In the genomic region with DNA sequence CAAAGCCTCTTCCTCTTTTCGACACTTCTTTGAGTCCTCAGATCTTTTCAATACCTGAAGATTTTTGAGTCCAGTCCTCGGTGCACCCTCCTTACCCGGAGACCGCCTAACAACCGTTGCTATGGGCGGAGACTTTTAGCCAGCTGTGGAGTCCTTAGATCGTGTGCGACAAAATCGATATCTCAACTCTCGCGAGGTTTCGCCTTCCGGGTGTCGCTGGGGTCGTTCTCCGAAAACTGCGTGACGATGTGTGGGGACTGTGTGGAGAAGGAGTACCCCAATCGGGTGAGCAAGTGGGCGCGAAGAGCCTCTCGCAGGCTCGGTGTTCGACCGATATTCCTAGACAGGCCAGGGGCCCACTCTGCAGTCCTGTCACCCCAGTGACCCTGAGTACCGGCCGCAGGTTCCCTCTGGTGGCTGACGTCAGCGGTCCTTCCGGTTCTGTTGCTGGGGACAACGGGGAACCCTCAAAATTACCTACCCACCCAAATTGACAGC, we compare ENCODE assay signal across 7 mouse cellular contexts. TPM values are rescaled to one million over a fixed set of nuclear protein-coding genes. Genes with fewer than 3 reads are reported as not detected.
DNase-seq lines count a peak whose midpoint lies in the region; ATAC-seq lines count a peak whose summit lies in the region.

A gene (plus strand): TSS at position 185 of the 498 bp plus-strand sequence.
A gene (plus strand): TSS at position 236 of the 498 bp plus-strand sequence.

- H3K9me3 ChIP-seq in embryonic facial prominence, embryonic 10.5 days: no peaks in the 10 kb centered on the region
- no peaks in the 10 kb centered on the region for H3K9me3 ChIP-seq in limb, embryonic 10.5 days (replicated peaks)
- H3K9me3 ChIP-seq in midbrain, embryonic 13.5 days: no peaks in the 10 kb centered on the region

- H3K4me2 ChIP-seq in midbrain, embryonic 13.5 days (replicated peaks): peak within 1 kb of the TSS; percentile 65

- WGBS in embryonic facial prominence, embryonic 10.5 days: under 1% methylated on average over 31 of the region's 31 CpGs
- under 1% methylated on average over 31 of the region's 31 CpGs for WGBS in limb, embryonic 10.5 days
- WGBS in midbrain, embryonic 13.5 days: 0% methylated on average over 31 of the region's 31 CpGs

- H3K27me3 ChIP-seq in embryonic facial prominence, embryonic 10.5 days (replicated peaks; ENCODE audit: low read depth, poor library complexity, severe bottlenecking): no peaks in the 10 kb centered on the region
- H3K27me3 ChIP-seq in limb, embryonic 10.5 days (ENCODE audit: low read depth, poor library complexity, severe bottlenecking): no peaks in the 10 kb centered on the region
- no peaks in the 10 kb centered on the region for H3K27me3 ChIP-seq in midbrain, embryonic 13.5 days

- H3K9ac ChIP-seq in midbrain, embryonic 13.5 days (replicated peaks): peak within 1 kb of the TSS; percentile 77

- peak; percentile 92 for DNase-seq in adrenal gland, postnatal 10 days
- DNase-seq in embryonic facial prominence, embryonic 10.5 days (ENCODE audit: low spot score): peak; percentile 92
- peak; percentile 90 for DNase-seq in kidney, adult 11 months
- DNase-seq in limb, embryonic 10.5 days (ENCODE audit: low spot score): peak; percentile 93
- DNase-seq in spleen, adult 12 weeks (ENCODE audit: low spot score): peak; percentile 95

- H3K27ac ChIP-seq in embryonic facial prominence, embryonic 10.5 days (replicated peaks): peak within 1 kb of the TSS; percentile 92
- peak within 1 kb of the TSS; percentile 89 for H3K27ac ChIP-seq in limb, embryonic 10.5 days
- peak within 1 kb of the TSS; percentile 77 for H3K27ac ChIP-seq in midbrain, embryonic 13.5 days

- peaks cover 8% of the 10 kb centered on the region for H3K4me1 ChIP-seq in embryonic facial prominence, embryonic 10.5 days
- peaks cover 10% of the 10 kb centered on the region for H3K4me1 ChIP-seq in limb, embryonic 10.5 days
- peaks cover 13% of the 10 kb centered on the region for H3K4me1 ChIP-seq in midbrain, embryonic 13.5 days (replicated peaks)

- H3K4me3 ChIP-seq in embryonic facial prominence, embryonic 10.5 days: peak within 1 kb of the TSS; percentile 74
- H3K4me3 ChIP-seq in limb, embryonic 10.5 days: peak within 1 kb of the TSS; percentile 79
- H3K4me3 ChIP-seq in midbrain, embryonic 13.5 days (replicated peaks): peak within 1 kb of the TSS; percentile 67

- H3K36me3 ChIP-seq in embryonic facial prominence, embryonic 10.5 days (replicated peaks): no peaks in the 10 kb centered on the region
- H3K36me3 ChIP-seq in limb, embryonic 10.5 days: no peaks in the 10 kb centered on the region
- H3K36me3 ChIP-seq in midbrain, embryonic 13.5 days: no peaks in the 10 kb centered on the region

- peak; percentile 98 for ATAC-seq in granulocyte monocyte progenitor cell, adult 5-6 weeks (replicated peaks; ENCODE audit: poor library complexity, severe bottlenecking)
- peak; percentile 97 for ATAC-seq in midbrain, embryonic 13.5 days

RNA-seq across cellular contexts. Expression of the first gene that starts in this region (rescaled TPM):
- total RNA-seq in adrenal gland, postnatal 10 days (2021): 10 to 100 TPM; 76.2 to 77.6 TPM
- 97.1 and 101 TPM in 2 replicates for polyA plus RNA-seq in embryonic facial prominence, embryonic 10.5 days (2016; fragmentation: Nextera tagmentation; extraction: Ambion mirVana)
- 73.3 and 90.6 TPM in 2 replicates for total RNA-seq in granulocyte monocyte progenitor cell, adult 5-6 weeks (2014; fragmentation: Nextera tagmentation)
- total RNA-seq in granulocyte monocyte progenitor cell, adult 5-6 weeks (2017): 40.6 and 62.0 TPM in 2 replicates
- polyA plus RNA-seq in limb, embryonic 10.5 days (2016; fragmentation: Nextera tagmentation; extraction: Ambion mirVana): 107 and 118 TPM in 2 replicates
- polyA plus RNA-seq in midbrain, embryonic 13.5 days (2015; fragmentation: Nextera tagmentation; extraction: Ambion mirVana): 115 and 125 TPM in 2 replicates

RNA-seq across cellular contexts. Expression of the second gene that starts in this region (rescaled TPM):
- total RNA-seq in adrenal gland, postnatal 10 days (2021): 10 to 100 TPM; 17.9 to 20.1 TPM
- polyA plus RNA-seq in embryonic facial prominence, embryonic 10.5 days (2016; fragmentation: Nextera tagmentation; extraction: Ambion mirVana): 50.3 and 50.4 TPM in 2 replicates
- total RNA-seq in granulocyte monocyte progenitor cell, adult 5-6 weeks (2014; fragmentation: Nextera tagmentation): 17.4 and 19.3 TPM in 2 replicates
- 5.2 and 8.8 TPM in 2 replicates for total RNA-seq in granulocyte monocyte progenitor cell, adult 5-6 weeks (2017)
- polyA plus RNA-seq in limb, embryonic 10.5 days (2016; fragmentation: Nextera tagmentation; extraction: Ambion mirVana): 43.1 and 48.2 TPM in 2 replicates
- polyA plus RNA-seq in midbrain, embryonic 13.5 days (2015; fragmentation: Nextera tagmentation; extraction: Ambion mirVana): 33.4 and 36.8 TPM in 2 replicates

Comparison
In these comparisons a context has a peak if more than half of its experiments do, and no peak if none do; other contexts are left out.
1. Peak in every context shown above with its lines: DNase-seq, ATAC-seq, H3K4me3 ChIP-seq and H3K27ac ChIP-seq.